Mouse (Mus musculus) liver, embryonic 14.5 days (tissue): Measurements from ENCODE around the gene Mtg1. TPM values are rescaled to one million over a fixed set of nuclear protein-coding genes. Genes with fewer than 3 reads are reported as not detected.

Experiments
- ATAC-seq: fragments of 200-750 bp; cut with Nextera tagmentation; 2 replicates; pipeline ENCODE4 v1.8.0; 2017; ENCODE audit warnings: moderate number of reproducible peaks, mild to moderate bottlenecking, moderate library complexity; ENCODE audit not compliant: insufficient read depth
- DNase-seq, 3 experiments: peaks; one replicate each; pipeline ENCODE4 v3.0.0-alpha.2; 2012 to 2013; ENCODE audit warnings: low read depth in 3 of 3, low spot score in 3 of 3
- H3K27ac ChIP-seq: fragments of 300-500 bp; sonication (generic); 2 replicates; pipeline ENCODE4 v1.5.1; 2014; ENCODE audit warnings: moderate library complexity, mild to moderate bottlenecking, control low read depth, inconsistent platforms
- H3K27me3 ChIP-seq: fragments of 300-500 bp; sonication (generic); 2 replicates; pipeline ENCODE4 v1.6.1; 2014; ENCODE audit warnings: mild to moderate bottlenecking, low read length, moderate library complexity; ENCODE audit not compliant: control insufficient read depth, insufficient read depth
- H3K36me3 ChIP-seq: fragments of 300-500 bp; sonication (generic); replicated peaks from 2 replicates; pipeline ENCODE4 v1.6.1; 2014; ENCODE audit warnings: low read depth; ENCODE audit not compliant: control insufficient read depth, insufficient read depth
- H3K4me1 ChIP-seq, 2 experiments: fragments of 200-500 bp in 1 of 2; fragments of 300-500 bp in 1 of 2; sonication (generic) in 1 of 2; replicated peaks; 2 replicates each; pipeline ENCODE4 v1.6.1; 2012 to 2014; ENCODE audit warnings: antibody characterized with exemption in 1 of 2, inconsistent platforms in 1 of 2, low read length in 1 of 2; ENCODE audit not compliant: control insufficient read depth in 2 of 2, insufficient read depth in 2 of 2
- H3K4me2 ChIP-seq: fragments of 300-500 bp; sonication (generic); 2 replicates; pipeline ENCODE4 v1.6.1; 2014; ENCODE audit warnings: low read depth, mild to moderate bottlenecking, control low read depth, moderate library complexity
- H3K4me3 ChIP-seq, 2 experiments: fragments of 200-500 bp in 1 of 2; fragments of 300-500 bp in 1 of 2; sonication (generic) in 1 of 2; 2 replicates each; pipeline ENCODE4 v1.5.1; 2012 to 2014; ENCODE audit warnings: low read depth in 2 of 2, low read length in 2 of 2, mild to moderate bottlenecking in 2 of 2, control low read depth in 1 of 2, inconsistent platforms in 1 of 2, moderate library complexity in 1 of 2; ENCODE audit not compliant: insufficient read depth in 1 of 2
- H3K9ac ChIP-seq: fragments of 300-500 bp; sonication (generic); replicated peaks from 2 replicates; pipeline ENCODE4 v1.6.1; 2014; ENCODE audit warnings: mild to moderate bottlenecking, control low read depth, moderate library complexity
- H3K9me3 ChIP-seq: fragments of 300-500 bp; sonication (generic); 2 replicates; pipeline ENCODE4 v1.6.1; 2016; ENCODE audit warnings: low read length, mixed read lengths; ENCODE audit not compliant: control insufficient read depth
- CTCF ChIP-seq: IDR thresholded peaks from 2 replicates; pipeline ENCODE4 v1.5.1; 2016; ENCODE audit warnings: antibody characterized with exemption, low read depth, control low read depth
- EP300 ChIP-seq: IDR thresholded peaks from 2 replicates; pipeline ENCODE4 v1.6.1; 2016; ENCODE audit warnings: antibody characterized with exemption, low read depth
- WGBS: fragments of 180-500 bp; shearing (Covaris S2); extraction: QIAGEN DNeasy Blood & Tissue Kit; methylation state at CpG from one replicate; pipeline ENCODE4 v1.1.7; 2014; ENCODE audit not compliant: insufficient replicate concordance; 5-methylcytosine and 5-hydroxymethylcytosine counted together
- polyA plus RNA-seq, 2 experiments: library from polyadenylated mRNA; depleted of rRNA in 1 of 2; stranded (reverse) in 1 of 2; unstranded in 1 of 2; fragments of >200 nt; fragmentation: Nextera tagmentation in 1 of 2; extraction: Ambion mirVana in 1 of 2; gene quantifications; 2 replicates each; pipeline versions ENCODE4 v1.2.1 to v1.2.3; 2012 to 2014

Gene Mtg1
- polyA plus RNA-seq, 2 experiments, result 14.6 to 17.3 TPM

- H3K4me1 ChIP-seq, result peaks cover 0 to 6% of the 10 kb centered on the region in 2 experiments; a peak in 2 of 4 replicates
- 33% methylated on average over 2 of the region's 2 CpGs for whole genome bisulfite sequencing
- ATAC-seq, result no peak
These were observed 55.1 kb downstream of the Mtg1 start for GRCm38 (mm10) chr7:140192445-140192844.

GRCm38 (mm10) chr7:140192851-140193250 is 55.5 kb downstream of the Mtg1 start:
- Histone ChIP-seq H3K4me2 (no peak overlapping the region), H3K27ac (no peak overlapping the region), H3K36me3 (no peaks in the 10 kb centered on the region), H3K4me3 (no peak overlapping the region), H3K27me3 (no peaks in the 10 kb centered on the region), H3K9ac (no peak overlapping the region), H3K9me3 (no peaks in the 10 kb centered on the region), H3K4me1 (peaks cover 0 to 6% of the 10 kb centered on the region in 2 experiments; a peak in 2 of 4 replicates)
- WGBS, result 47% methylated on average over 2 of the region's 2 CpGs
- no peak for DNase-seq
- ATAC-seq, result no peak
- TF ChIP-seq EP300 (no peak), CTCF (no peak)

More at GRCm38 (mm10) chr7:140192445-140192844, 55.1 kb downstream of the Mtg1 start:
- H3K36me3 ChIP-seq, result no peaks in the 10 kb centered on the region
- H3K27me3 ChIP-seq, result no peaks in the 10 kb centered on the region
- TF ChIP-seq EP300 (no peak), CTCF (no peak)
- H3K9ac ChIP-seq, result no peak overlapping the region
- H3K4me2 ChIP-seq, result no peak overlapping the region
- no peaks in the 10 kb centered on the region for H3K9me3 ChIP-seq
- no peak overlapping the region for H3K27ac ChIP-seq
- no peak overlapping the region for H3K4me3 ChIP-seq
- DNase-seq, result no peak

GRCm38 (mm10) chr7:140194031-140194430 is 56.7 kb downstream of the Mtg1 start:
- no peak for ATAC-seq
- no peak overlapping the region for H3K9ac ChIP-seq
- TF ChIP-seq CTCF (no peak), EP300 (no peak)
- no peak overlapping the region for H3K27ac ChIP-seq
- no peaks in the 10 kb centered on the region for H3K27me3 ChIP-seq
- DNase-seq, result no peak
- 56% methylated on average over 4 of the region's 4 CpGs for WGBS
- H3K36me3 ChIP-seq, result no peaks in the 10 kb centered on the region
- H3K4me1 ChIP-seq, result peaks cover 0 to 4% of the 10 kb centered on the region in 2 experiments; a peak in 2 of 4 replicates
- no peak overlapping the region for H3K4me2 ChIP-seq
- H3K4me3 ChIP-seq, result no peak overlapping the region
- H3K9me3 ChIP-seq, result no peaks in the 10 kb centered on the region

- DNase-seq, result no peak
- H3K27ac ChIP-seq, result no peak overlapping the region
- H3K27me3 ChIP-seq, result no peaks in the 10 kb centered on the region
- H3K4me3 ChIP-seq, result no peak overlapping the region
- WGBS, result 52% methylated on average over 8 of the region's 8 CpGs
- H3K4me1 ChIP-seq, result peaks cover 0 to 6% of the 10 kb centered on the region in 2 experiments; a peak in 3 of 4 replicates
- TF ChIP-seq EP300 (no peak), CTCF (no peak)
- H3K9me3 ChIP-seq, result no peaks in the 10 kb centered on the region
- ATAC-seq, result no peak
- no peaks in the 10 kb centered on the region for H3K36me3 ChIP-seq
- no peak overlapping the region for H3K4me2 ChIP-seq
- H3K9ac ChIP-seq, result no peak overlapping the region
These were observed 58.6 kb downstream of the Mtg1 start for GRCm38 (mm10) chr7:140196002-140196401.

Other genes with a start within 250 kb of the Mtg1 start
- 0.01 and 0.04 TPM in 2 replicates for gene Kndc1, start 242.9 kb upstream of the Mtg1 start, polyA plus RNA-seq (2012; rRNA removed)
- not detected in 2 replicates for gene Kndc1, start 242.9 kb upstream of the Mtg1 start, polyA plus RNA-seq (2014; fragmentation: Nextera tagmentation; extraction: Ambion mirVana)
- not detected in 2 replicates for gene Utf1, start 193.8 kb upstream of the Mtg1 start, polyA plus RNA-seq (2012; rRNA removed)
- gene Utf1, start 193.8 kb upstream of the Mtg1 start, polyA plus RNA-seq (2014; fragmentation: Nextera tagmentation; extraction: Ambion mirVana), result not detected in 2 replicates
- gene 6430531B16Rik, start 158.8 kb upstream of the Mtg1 start, polyA plus RNA-seq (2012; rRNA removed), result 0.04 TPM in 1 of 2 replicates, not detected in the other
- gene 6430531B16Rik, start 158.8 kb upstream of the Mtg1 start, polyA plus RNA-seq (2014; fragmentation: Nextera tagmentation; extraction: Ambion mirVana), result not detected in 2 replicates
- 0.83 and 0.98 TPM in 2 replicates for gene Adam8, start 145.0 kb upstream of the Mtg1 start, polyA plus RNA-seq (2012; rRNA removed)
- 0.34 and 0.46 TPM in 2 replicates for gene Adam8, start 145.0 kb upstream of the Mtg1 start, polyA plus RNA-seq (2014; fragmentation: Nextera tagmentation; extraction: Ambion mirVana)
- gene Zfp511, start 101.2 kb upstream of the Mtg1 start, polyA plus RNA-seq (2012; rRNA removed), result 19.8 and 25.6 TPM in 2 replicates
- 16.9 and 20.0 TPM in 2 replicates for gene Zfp511, start 101.2 kb upstream of the Mtg1 start, polyA plus RNA-seq (2014; fragmentation: Nextera tagmentation; extraction: Ambion mirVana)
- gene Tubgcp2, start 100.9 kb upstream of the Mtg1 start, polyA plus RNA-seq (2012; rRNA removed), result 17.4 and 19.3 TPM in 2 replicates
- 21.6 and 25.3 TPM in 2 replicates for gene Tubgcp2, start 100.9 kb upstream of the Mtg1 start, polyA plus RNA-seq (2014; fragmentation: Nextera tagmentation; extraction: Ambion mirVana)
- gene Msx3, start 88.5 kb upstream of the Mtg1 start, polyA plus RNA-seq (2012; rRNA removed), result not detected in 2 replicates
- gene Msx3, start 88.5 kb upstream of the Mtg1 start, polyA plus RNA-seq (2014; fragmentation: Nextera tagmentation; extraction: Ambion mirVana), result not detected in 2 replicates
- gene Caly, start 55.0 kb upstream of the Mtg1 start, polyA plus RNA-seq (2012; rRNA removed), result 0.19 TPM in 1 of 2 replicates, not detected in the other
- gene Caly, start 55.0 kb upstream of the Mtg1 start, polyA plus RNA-seq (2014; fragmentation: Nextera tagmentation; extraction: Ambion mirVana), result not detected in 2 replicates
- 0.87 TPM in 1 of 2 replicates, not detected in the other for gene Prap1, start 44.2 kb upstream of the Mtg1 start, polyA plus RNA-seq (2012; rRNA removed)
- not detected in 2 replicates for gene Prap1, start 44.2 kb upstream of the Mtg1 start, polyA plus RNA-seq (2014; fragmentation: Nextera tagmentation; extraction: Ambion mirVana)
- gene Fuom, start 35.1 kb upstream of the Mtg1 start, polyA plus RNA-seq (2012; rRNA removed), result 6.3 and 6.7 TPM in 2 replicates
- 7.7 and 9.2 TPM in 2 replicates for gene Fuom, start 35.1 kb upstream of the Mtg1 start, polyA plus RNA-seq (2014; fragmentation: Nextera tagmentation; extraction: Ambion mirVana)
- gene Paox, start 21.8 kb upstream of the Mtg1 start, polyA plus RNA-seq (2012; rRNA removed), result 4.2 and 5.4 TPM in 2 replicates
- gene Paox, start 21.8 kb upstream of the Mtg1 start, polyA plus RNA-seq (2014; fragmentation: Nextera tagmentation; extraction: Ambion mirVana), result 10.4 and 10.5 TPM in 2 replicates
- 36.5 and 45.7 TPM in 2 replicates for gene Echs1, start 21.1 kb upstream of the Mtg1 start, polyA plus RNA-seq (2012; rRNA removed)
- gene Echs1, start 21.1 kb upstream of the Mtg1 start, polyA plus RNA-seq (2014; fragmentation: Nextera tagmentation; extraction: Ambion mirVana), result 97.2 and 99.0 TPM in 2 replicates
- 0.01 TPM in 1 of 2 replicates, not detected in the other for gene Sprn, start 17.3 kb downstream of the Mtg1 start, polyA plus RNA-seq (2012; rRNA removed)
- gene Sprn, start 17.3 kb downstream of the Mtg1 start, polyA plus RNA-seq (2014; fragmentation: Nextera tagmentation; extraction: Ambion mirVana), result not detected in 2 replicates
- gene Olfr522, start 27.2 kb downstream of the Mtg1 start, polyA plus RNA-seq (2012; rRNA removed), result not detected in 2 replicates
- gene Olfr522, start 27.2 kb downstream of the Mtg1 start, polyA plus RNA-seq (2014; fragmentation: Nextera tagmentation; extraction: Ambion mirVana), result not detected in 2 replicates
- not detected in 2 replicates for gene Olfr523, start 35.7 kb downstream of the Mtg1 start, polyA plus RNA-seq (2012; rRNA removed)
- gene Olfr523, start 35.7 kb downstream of the Mtg1 start, polyA plus RNA-seq (2014; fragmentation: Nextera tagmentation; extraction: Ambion mirVana), result not detected in 2 replicates
- not detected in 2 replicates for gene Olfr524, start 68.4 kb downstream of the Mtg1 start, polyA plus RNA-seq (2012; rRNA removed)
- not detected in 2 replicates for gene Olfr524, start 68.4 kb downstream of the Mtg1 start, polyA plus RNA-seq (2014; fragmentation: Nextera tagmentation; extraction: Ambion mirVana)
- gene Cd163l1, start 80.7 kb downstream of the Mtg1 start, polyA plus RNA-seq (2012; rRNA removed), result 0.03 and 0.07 TPM in 2 replicates
- not detected in 2 replicates for gene Cd163l1, start 80.7 kb downstream of the Mtg1 start, polyA plus RNA-seq (2014; fragmentation: Nextera tagmentation; extraction: Ambion mirVana)
- gene 5830411N06Rik, start 109.7 kb downstream of the Mtg1 start, polyA plus RNA-seq (2012; rRNA removed), result not detected in 2 replicates
- gene 5830411N06Rik, start 109.7 kb downstream of the Mtg1 start, polyA plus RNA-seq (2014; fragmentation: Nextera tagmentation; extraction: Ambion mirVana), result not detected in 2 replicates
- gene Olfr525, start 183.3 kb downstream of the Mtg1 start, polyA plus RNA-seq (2012; rRNA removed), result not detected in 2 replicates
- gene Olfr525, start 183.3 kb downstream of the Mtg1 start, polyA plus RNA-seq (2014; fragmentation: Nextera tagmentation; extraction: Ambion mirVana), result not detected in 2 replicates
- not detected in 2 replicates for gene Olfr527, start 196.5 kb downstream of the Mtg1 start, polyA plus RNA-seq (2012; rRNA removed)
- not detected in 2 replicates for gene Olfr527, start 196.5 kb downstream of the Mtg1 start, polyA plus RNA-seq (2014; fragmentation: Nextera tagmentation; extraction: Ambion mirVana)
- not detected in 2 replicates for gene Olfr60, start 224.1 kb downstream of the Mtg1 start, polyA plus RNA-seq (2012; rRNA removed)
- gene Olfr60, start 224.1 kb downstream of the Mtg1 start, polyA plus RNA-seq (2014; fragmentation: Nextera tagmentation; extraction: Ambion mirVana), result not detected in 2 replicates
- not detected in 2 replicates for gene Olfr530, start 238.8 kb downstream of the Mtg1 start, polyA plus RNA-seq (2012; rRNA removed)
- not detected in 2 replicates for gene Olfr530, start 238.8 kb downstream of the Mtg1 start, polyA plus RNA-seq (2014; fragmentation: Nextera tagmentation; extraction: Ambion mirVana)